Mouse (Mus musculus) bone marrow, adult 2 months (tissue): Measurements from ENCODE around the gene Gadd45a. TPM values are rescaled to one million over a fixed set of nuclear protein-coding genes. Genes with fewer than 3 reads are reported as not detected.

Experiments used
- H3K27ac ChIP-seq: fragments of 200-500 bp; 2 replicates; pipeline ENCODE4 v1.5.1; 2012; ENCODE audit warnings: low read depth, mild to moderate bottlenecking, control low read depth, inconsistent platforms, low read length; ENCODE audit not compliant: control insufficient read depth, poor library complexity, insufficient read depth
- H3K4me1 ChIP-seq: fragments of 200-500 bp; 2 replicates; pipeline ENCODE4 v1.6.1; 2011; ENCODE audit warnings: low read length; ENCODE audit not compliant: control insufficient read depth, insufficient read depth
- H3K4me3 ChIP-seq: fragments of 200-500 bp; replicated peaks from 2 replicates; pipeline ENCODE3; 2011; ENCODE audit warnings: mild to moderate bottlenecking, low read depth, low read length, control low read depth; ENCODE audit not compliant: control insufficient read depth
- CTCF ChIP-seq: fragments of 200-500 bp; IDR thresholded peaks from 2 replicates; pipeline ENCODE4 v1.5.1; 2011; ENCODE audit warnings: low read length, control low read depth; ENCODE audit not compliant: control insufficient read depth, insufficient read depth
- POLR2A ChIP-seq: fragments of 200-500 bp; IDR thresholded peaks from 2 replicates; pipeline ENCODE4 v1.6.1; 2011; ENCODE audit warnings: low read depth, mild to moderate bottlenecking, control low read depth, low read length, borderline replicate concordance; ENCODE audit not compliant: control insufficient read depth
- WGBS: fragments of 180-500 bp; shearing (Covaris S2); methylation state at CpG from one replicate; pipeline ENCODE4 v1.1.7; 2018; 5-methylcytosine and 5-hydroxymethylcytosine counted together
- polyA plus RNA-seq: library from polyadenylated mRNA; stranded (reverse); fragments of >200 nt; gene quantifications from 2 replicates; pipeline ENCODE4 v1.2.4, GENCODE M21; 2011; ENCODE audit warnings: low replicate concordance; ENCODE audit not compliant: missing spikeins, insufficient read depth, insufficient read length

The Gadd45a gene
- polyA plus RNA-seq: 120 and 146 TPM in 2 replicates

DNA sequence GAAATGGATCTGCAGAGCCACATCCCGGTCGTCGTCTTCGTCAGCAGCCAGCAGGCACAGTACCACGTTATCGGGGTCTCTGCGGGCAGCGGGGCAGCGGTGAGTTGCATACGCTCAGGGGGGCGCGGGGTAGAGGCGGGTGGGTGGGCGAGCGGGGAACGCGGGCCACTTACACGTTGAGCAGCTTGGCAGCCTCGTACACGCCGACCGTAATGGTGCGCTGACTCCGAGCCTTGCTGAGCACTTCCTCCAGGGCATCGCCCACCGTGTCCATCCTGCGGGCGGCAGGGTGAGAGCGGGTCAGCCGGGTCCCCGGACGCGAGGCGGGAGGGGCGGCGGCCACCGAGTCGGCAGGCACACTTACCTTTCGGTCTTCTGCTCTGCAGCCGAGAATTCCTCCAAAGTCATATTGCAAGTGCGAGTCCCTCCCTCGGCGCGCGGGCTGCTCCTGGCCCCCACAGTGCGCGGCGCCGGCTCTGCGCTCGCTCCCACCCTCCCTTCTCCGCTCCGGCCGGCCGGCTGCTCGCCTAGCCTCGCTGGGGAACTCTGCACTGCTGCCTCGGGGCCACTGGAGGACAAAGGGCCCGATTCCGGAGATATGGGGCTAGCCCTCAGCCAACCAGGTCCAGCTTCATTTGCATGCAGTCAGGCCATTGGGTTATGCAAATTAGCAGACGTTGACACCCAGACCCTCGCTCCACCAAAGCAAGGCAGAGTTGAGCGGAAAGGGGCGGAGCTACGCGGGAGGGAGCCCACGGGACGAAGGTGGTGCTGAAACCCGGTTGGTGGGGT lies at the start of gene Gadd45a:
Gadd45a (minus strand) TSS at position 621 of the 792 bp plus-strand sequence.
- WGBS: under 1% methylated on average over 68 of the region's 69 CpGs
- H3K4me3 ChIP-seq: peak within 1 kb of the TSS; percentile 99
- TF ChIP-seq CTCF: no peak
- peak; percentile 100 for TF ChIP-seq POLR2A
- no peaks in the 10 kb centered on the region; the same call in 1 of the 2 replicates for H3K4me1 ChIP-seq
- peak within 1 kb of the TSS; percentile 99 for H3K27ac ChIP-seq

DNA sequence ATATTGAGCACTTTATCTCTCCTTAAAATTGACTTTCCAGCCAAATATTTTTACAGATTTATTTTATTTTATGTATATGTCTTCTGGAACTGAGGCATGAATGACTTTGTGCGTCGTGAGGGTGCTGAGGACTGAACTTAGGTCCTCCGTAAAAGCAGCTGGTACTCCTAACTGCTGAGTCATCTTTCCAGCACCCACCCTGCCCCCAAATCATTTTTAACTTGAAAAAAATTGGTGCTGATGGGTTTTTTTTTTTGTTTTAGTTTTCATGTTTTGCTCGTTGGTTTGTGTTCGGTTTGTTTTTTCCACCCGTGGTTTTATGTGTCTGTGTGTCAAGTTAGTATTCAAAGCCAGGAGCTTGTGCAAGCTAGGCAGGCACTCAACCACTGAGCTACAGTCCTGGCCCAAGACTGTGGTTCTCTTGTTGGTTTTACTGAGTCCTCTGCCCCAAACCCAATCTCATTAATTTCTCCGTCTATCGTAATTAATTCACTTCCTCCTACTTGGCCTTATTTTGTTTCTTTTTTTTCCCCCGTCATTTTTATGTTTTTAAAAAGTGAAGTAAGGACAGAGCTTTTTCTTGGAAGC lies 48.7 kb upstream of the Gadd45a start:
- 49% methylated on average over 9 of the region's 9 CpGs for WGBS
- TF ChIP-seq POLR2A (no peak), CTCF (no peak)

DNA sequence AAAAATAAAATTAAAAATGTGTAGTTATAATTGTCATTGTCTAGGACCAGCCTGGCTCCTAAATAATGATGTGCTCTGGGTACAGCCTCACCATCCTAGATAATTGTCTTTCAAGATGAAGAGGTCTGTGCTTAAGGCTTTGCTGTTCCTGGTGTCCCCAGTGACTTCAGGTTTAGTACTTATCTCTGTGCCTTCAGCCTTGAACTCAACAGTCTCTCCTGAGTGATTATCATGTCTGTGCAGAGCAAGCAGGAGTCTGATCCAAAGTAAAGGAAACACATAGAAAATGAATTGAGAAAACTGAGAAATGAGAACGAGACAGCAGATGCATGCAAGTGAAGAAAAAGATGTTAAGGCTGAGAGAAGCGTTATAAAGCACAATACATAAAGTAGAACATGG lies 47.2 kb upstream of the Gadd45a start:
- 71% methylated on average over 2 of the region's 2 CpGs for WGBS
- no peak overlapping the region for H3K27ac ChIP-seq
- no peak overlapping the region for H3K4me3 ChIP-seq
- TF ChIP-seq CTCF: no peak
- no peak for TF ChIP-seq POLR2A
- peaks cover 1% of the 10 kb centered on the region; the same call in 1 of the 2 replicates for H3K4me1 ChIP-seq

More for the DNA sequence above, 48.7 kb upstream of the Gadd45a start:
- Histone ChIP-seq H3K27ac (no peak overlapping the region), H3K4me3 (no peak overlapping the region), H3K4me1 (peaks cover 1% of the 10 kb centered on the region; the same call in 1 of the 2 replicates)

DNA sequence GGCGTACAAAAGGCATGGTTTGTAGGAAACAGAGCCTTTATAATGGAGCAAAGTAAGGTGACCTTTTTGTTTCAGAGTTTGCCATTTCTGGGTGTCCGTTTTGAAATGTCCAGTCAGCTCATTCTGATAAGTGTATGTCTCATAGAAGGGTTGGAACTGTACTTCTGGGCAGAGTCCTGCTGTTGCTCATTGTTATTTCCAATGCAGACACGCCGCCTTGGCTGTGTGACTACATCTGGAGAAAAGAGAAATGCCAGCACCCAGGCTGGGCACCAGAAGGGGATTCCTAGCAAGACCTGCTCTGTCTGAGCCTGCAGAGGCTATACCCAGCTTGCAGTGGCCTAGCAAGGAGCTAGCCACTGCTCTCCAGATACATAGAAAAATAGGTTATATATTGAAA lies 43.9 kb upstream of the Gadd45a start:
- Histone ChIP-seq H3K4me1 (peaks cover 4% of the 10 kb centered on the region), H3K4me3 (no peak overlapping the region), H3K27ac (no peak overlapping the region)
- TF ChIP-seq POLR2A (no peak), CTCF (no peak)
- 89% methylated on average over 4 of the region's 4 CpGs for WGBS

GRCm38 (mm10) chr6:67078076-67078475 lies 40.8 kb upstream of the Gadd45a start:
- TF ChIP-seq POLR2A (no peak), CTCF (no peak)
- H3K4me1 ChIP-seq: peaks cover 3% of the 10 kb centered on the region
- no peak overlapping the region for H3K4me3 ChIP-seq
- 78% methylated on average over 3 of the region's 3 CpGs for WGBS
- H3K27ac ChIP-seq: no peak overlapping the region

DNA sequence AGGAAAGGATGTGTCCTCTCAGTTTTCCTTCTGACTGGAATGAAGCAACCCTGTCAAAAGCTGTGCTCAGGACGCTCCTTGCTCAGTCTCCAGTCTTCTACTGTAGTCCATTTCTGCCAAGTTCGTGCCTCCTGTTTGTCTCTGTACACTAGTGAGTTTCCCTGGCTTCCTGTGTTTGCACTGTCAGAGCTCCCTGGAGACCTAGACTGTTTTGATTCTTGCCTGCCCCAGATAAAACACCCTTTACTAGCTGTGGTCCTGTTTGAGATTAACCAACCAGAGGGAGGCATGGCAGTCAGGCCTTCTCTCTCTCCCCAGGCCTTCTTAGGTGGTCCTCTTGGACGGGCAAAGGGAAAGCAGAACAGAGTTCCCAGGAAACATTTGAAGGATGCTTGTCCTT lies 40.2 kb upstream of the Gadd45a start:
- Histone ChIP-seq H3K27ac (no peak overlapping the region), H3K4me1 (peaks cover 3% of the 10 kb centered on the region), H3K4me3 (no peak overlapping the region)
- 45% methylated on average over 3 of the region's 3 CpGs for WGBS
- TF ChIP-seq POLR2A (no peak), CTCF (no peak)

- no peak overlapping the region for H3K27ac ChIP-seq
- peaks cover 3% of the 10 kb centered on the region for H3K4me1 ChIP-seq
- TF ChIP-seq POLR2A (no peak), CTCF (no peak)
- H3K4me3 ChIP-seq: no peak overlapping the region
- 34% methylated on average over 1 of the region's 1 CpGs for WGBS
Observed at GRCm38 (mm10) chr6:67076348-67076747, 39.1 kb upstream of the Gadd45a start.

- Histone ChIP-seq H3K4me3 (no peak overlapping the region), H3K27ac (no peak overlapping the region), H3K4me1 (peaks cover 3% of the 10 kb centered on the region)
- TF ChIP-seq POLR2A (no peak), CTCF (no peak)
Observed at GRCm38 (mm10) chr6:67074868-67075267, 37.6 kb upstream of the Gadd45a start.
